Comparison of ENCODE assay signal across 27 mouse cellular contexts in genomic region chr11:101420148-101420547, GRCm38 (mm10). TPM values are rescaled to one million over a fixed set of nuclear protein-coding genes. Genes with fewer than 3 reads are reported as not detected.
"Had no signal": no experiment of that assay in that cellular context is flagged by ENCODE, and none has a peak within 500 bp of the region (broad histone marks: within the 10 kb centered on the region; RNA-seq: fewer than 3 reads in every experiment).

No protein-coding gene starts in this region.

- H3K4me3 ChIP-seq: left cerebral cortex, adult 2 months; limb, embryonic 10.5 days; limb, embryonic 12.5 days; limb, embryonic 13.5 days; limb, embryonic 15.5 days; liver, embryonic 13.5 days; liver, embryonic 15.5 days; lung, embryonic 15.5 days; megakaryocyte, embryonic 14.5 days; midbrain, embryonic 10.5 days; midbrain, embryonic 12.5 days; midbrain, embryonic 13.5 days; midbrain, embryonic 15.5 days; myocyte had no signal

- H3K36me3 ChIP-seq: limb, embryonic 10.5 days; limb, embryonic 12.5 days; limb, embryonic 13.5 days; limb, embryonic 15.5 days; liver, embryonic 15.5 days; lung, embryonic 15.5 days; midbrain, embryonic 10.5 days; midbrain, embryonic 12.5 days; midbrain, embryonic 13.5 days; midbrain, embryonic 15.5 days had no signal

- H3K9me3 ChIP-seq: limb, embryonic 10.5 days; limb, embryonic 12.5 days; limb, embryonic 13.5 days; limb, embryonic 15.5 days; liver, embryonic 13.5 days; liver, embryonic 15.5 days; lung, embryonic 15.5 days; megakaryocyte, embryonic 14.5 days; midbrain, embryonic 10.5 days; midbrain, embryonic 12.5 days; midbrain, embryonic 13.5 days; midbrain, embryonic 15.5 days had no signal

- H3K27ac ChIP-seq: left cerebral cortex, adult 2 months; limb, embryonic 10.5 days; limb, embryonic 12.5 days; limb, embryonic 13.5 days; limb, embryonic 15.5 days; liver, embryonic 13.5 days; liver, embryonic 14.5 days; liver, embryonic 15.5 days; lung, embryonic 15.5 days; macrophage; midbrain, embryonic 10.5 days; midbrain, embryonic 12.5 days; midbrain, embryonic 13.5 days; midbrain, embryonic 15.5 days had no signal

- H3K9ac ChIP-seq: limb, embryonic 12.5 days; limb, embryonic 13.5 days; limb, embryonic 15.5 days; liver, embryonic 13.5 days; liver, embryonic 14.5 days; liver, embryonic 15.5 days; liver, postnatal 0 days; lung, embryonic 14.5 days; lung, embryonic 15.5 days; midbrain, embryonic 12.5 days; midbrain, embryonic 13.5 days; midbrain, embryonic 15.5 days had no signal

- ATAC-seq: liver, postnatal 0 days; lung, postnatal 0 days; midbrain, embryonic 13.5 days; midbrain, embryonic 15.5 days; midbrain, embryonic 16.5 days had no signal

- H3K4me2 ChIP-seq: limb, embryonic 12.5 days; limb, embryonic 13.5 days; limb, embryonic 15.5 days; liver, embryonic 13.5 days; liver, embryonic 15.5 days; lung, embryonic 14.5 days; lung, embryonic 15.5 days; midbrain, embryonic 11.5 days; midbrain, embryonic 12.5 days; midbrain, embryonic 13.5 days; midbrain, embryonic 15.5 days had no signal

- H3K27me3 ChIP-seq: limb, embryonic 12.5 days; limb, embryonic 13.5 days; limb, embryonic 15.5 days; liver, embryonic 13.5 days; liver, embryonic 15.5 days; lung, embryonic 15.5 days; megakaryocyte, embryonic 14.5 days; midbrain, embryonic 12.5 days; midbrain, embryonic 15.5 days had no signal

- DNase-seq: liver, embryonic 13.5 days; liver, postnatal 0 days; lung, adult 18-20 months; lung, adult 2 months; lung, postnatal 14 days; lung, postnatal 4 days had no signal

RNA-seq across cellular contexts. Expression of gene Gm27029, which starts 4.4 kb away (rescaled TPM):
- polyA plus RNA-seq: macrophage had no signal

RNA-seq across cellular contexts. Expression of gene Ptges3l, which starts 5.0 kb away (rescaled TPM):
- total RNA-seq: megakaryocyte-erythroid progenitor cell, adult 5-6 weeks; monocyte, adult 5-6 weeks had no signal
